Mouse (Mus musculus): ENCODE measurements around the gene Gtpbp2. TPM values are rescaled to one million over a fixed set of nuclear protein-coding genes. Genes with fewer than 3 reads are reported as not detected.

Gtpbp2 gene
- polyA plus RNA-seq (2017; shearing (Covaris generic)) = 10 to 100 TPM; 77.7 to 89.2 TPM

GRCm38 (mm10) chr17:46160686-46161085, at the start of gene Gtpbp2:
Gene Gtpbp2, plus strand, starts transcription at chr17:46161032.

DNA sequence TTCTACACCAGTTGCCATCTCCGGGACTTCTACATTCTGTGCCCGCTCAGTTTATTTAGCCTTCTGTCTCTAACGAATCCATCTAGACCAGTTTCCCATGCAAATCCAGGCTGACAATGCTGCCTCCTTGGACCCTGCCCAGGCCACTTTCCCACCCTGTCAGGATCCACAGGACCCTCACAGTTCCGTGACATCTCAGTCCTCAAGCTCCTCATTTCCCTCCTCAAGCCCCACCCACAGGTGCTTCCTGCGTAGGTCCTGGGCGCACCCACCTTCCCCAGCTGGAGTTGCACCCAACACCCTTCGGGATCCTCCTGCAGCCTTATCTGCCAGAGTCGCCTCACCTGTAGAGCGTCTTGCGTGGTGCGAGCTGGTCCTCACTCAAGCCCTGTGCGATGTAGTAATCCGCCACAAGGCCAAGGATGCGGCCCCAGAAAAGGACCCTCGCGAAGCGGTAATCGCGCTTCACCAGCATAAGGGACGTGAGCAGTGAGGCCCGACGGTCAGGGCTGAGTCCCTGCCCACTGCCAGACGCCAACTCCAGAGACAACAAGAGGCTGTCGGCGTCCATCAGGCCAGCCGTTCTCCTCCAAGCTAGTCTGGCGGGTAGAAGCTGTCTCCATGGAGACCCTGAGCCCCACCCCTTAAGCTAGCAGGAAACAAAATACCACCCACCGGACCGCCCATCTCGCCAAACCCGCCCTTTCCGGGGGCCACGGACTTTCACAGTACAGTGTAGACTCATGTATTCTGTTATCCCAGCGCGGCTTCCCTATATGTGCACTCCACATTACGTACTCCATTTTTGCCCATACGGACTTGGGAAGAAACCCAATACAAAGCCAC, 17.0 kb upstream of the Gtpbp2 start, which contains the start of gene Rsph9:
Gene Rsph9 (minus strand): TSS at position 639 of the 846 bp plus-strand sequence.

DNA sequence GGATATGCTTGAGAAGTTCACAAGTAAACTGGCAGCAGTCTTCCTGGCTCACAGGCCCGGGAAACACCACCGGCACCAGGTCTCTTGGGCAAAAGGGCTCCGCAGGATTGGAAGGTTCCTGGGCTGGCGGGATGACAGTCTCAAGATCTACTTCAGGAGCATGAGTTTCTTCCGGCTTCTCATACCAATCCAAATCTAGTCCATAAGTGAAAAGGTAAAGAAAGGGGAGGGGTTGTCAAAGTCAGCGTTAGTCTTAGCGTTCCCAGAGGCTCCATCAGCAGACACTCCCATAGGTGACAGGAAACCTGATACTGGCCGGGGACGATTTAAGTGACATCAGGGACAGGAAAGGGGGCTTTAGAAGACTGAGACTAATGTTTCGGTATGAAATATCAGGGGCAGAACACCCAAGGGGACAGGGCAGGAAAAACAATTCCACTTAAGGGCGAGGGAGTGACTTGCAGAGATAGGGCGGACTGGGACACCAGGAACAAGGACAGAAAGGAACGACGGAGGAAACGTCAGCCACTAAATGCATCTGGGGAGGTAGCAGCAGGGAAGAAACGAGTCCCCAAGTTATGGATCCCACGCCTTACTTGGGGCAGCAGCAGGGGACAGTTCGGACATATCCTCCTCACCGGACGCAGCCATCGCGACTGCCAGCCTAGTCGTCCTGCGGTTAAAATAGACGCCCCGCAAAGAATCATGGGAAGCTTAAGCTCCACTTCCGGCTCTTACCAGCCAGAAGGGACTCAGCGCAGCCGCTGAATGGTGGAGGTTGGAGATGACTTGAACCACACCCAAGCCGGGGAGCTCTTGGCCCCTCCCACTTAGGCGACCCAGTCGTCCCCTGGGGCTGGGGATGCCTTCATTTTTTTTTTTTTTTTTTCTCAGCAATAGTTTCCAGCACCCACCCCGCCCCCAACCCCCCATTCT, 7.7 kb upstream of the Gtpbp2 start, which contains the start of gene Mad2l1bp:
Gene Mad2l1bp (minus strand): TSS at position 707 of the 936 bp plus-strand sequence.

DNA sequence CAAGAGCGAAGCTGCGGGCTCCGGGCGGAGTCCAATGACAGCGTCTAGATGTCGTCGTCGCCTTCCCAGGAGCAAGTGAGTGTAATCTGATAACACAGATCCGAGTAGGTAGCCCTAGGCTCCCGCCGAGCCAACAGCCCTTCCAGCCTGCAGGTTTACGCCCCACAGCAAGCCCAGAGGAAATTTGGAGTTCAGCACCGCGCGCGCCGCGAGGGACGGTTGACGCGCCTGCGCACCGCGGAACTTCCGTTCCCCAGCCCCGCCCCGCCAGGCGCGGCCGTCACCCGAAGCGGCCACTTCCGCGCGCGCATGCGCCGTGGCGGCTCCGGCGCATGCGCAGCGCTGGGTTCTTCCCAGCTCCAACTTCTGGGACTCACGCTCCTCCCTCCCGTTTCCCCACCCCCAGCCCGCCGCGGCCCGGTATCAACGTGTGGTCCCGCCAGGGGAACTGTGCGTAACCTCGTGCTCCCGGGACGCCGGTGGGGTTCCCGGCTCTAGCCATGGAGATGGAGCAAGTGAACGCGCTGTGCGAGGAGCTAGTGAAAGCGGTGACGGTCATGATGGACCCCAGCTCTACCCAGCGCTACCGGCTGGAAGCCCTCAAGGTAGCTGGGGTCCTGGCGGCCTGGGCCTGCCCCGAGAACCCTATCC, 41.7 kb downstream of the Gtpbp2 start, which contains the start of the genes Polh and Xpo5:
Gene Polh (minus strand): TSS at position 225 of the 651 bp plus-strand sequence.
Gene Xpo5 (plus strand): TSS at position 362 of the 651 bp plus-strand sequence.

Other genes starting within 250 kb of the Gtpbp2 start
- 1 to 10 TPM in 1 of 2 experiments, under 1 TPM in 1; 0.82 to 1.2 TPM for gene Vegfa, start 128.7 kb upstream of the Gtpbp2 start, polyA plus RNA-seq (2017; shearing (Covaris generic))
- 10 to 100 TPM; 83.5 to 86.5 TPM for gene Mrps18a, start 50.0 kb upstream of the Gtpbp2 start, polyA plus RNA-seq (2017; shearing (Covaris generic))
- 1 to 10 TPM in 1 of 2 experiments, under 1 TPM in 1; 0.71 to 2.6 TPM for gene Rsph9, start 16.8 kb upstream of the Gtpbp2 start, polyA plus RNA-seq (2017; shearing (Covaris generic))
- 10 to 100 TPM; 45.6 to 51.9 TPM for gene Mad2l1bp, start 7.5 kb upstream of the Gtpbp2 start, polyA plus RNA-seq (2017; shearing (Covaris generic))
- 1 to 10 TPM; 5.8 to 8.4 TPM for gene Polh, start 41.6 kb downstream of the Gtpbp2 start, polyA plus RNA-seq (2017; shearing (Covaris generic))
- gene Xpo5, start 41.8 kb downstream of the Gtpbp2 start, polyA plus RNA-seq (2017; shearing (Covaris generic)) = 10 to 100 TPM; 31.6 to 39.5 TPM
- 10 to 100 TPM; 53.2 to 61.9 TPM for gene Polr1c, start 87.0 kb downstream of the Gtpbp2 start, polyA plus RNA-seq (2017; shearing (Covaris generic))
- gene Yipf3, start 87.0 kb downstream of the Gtpbp2 start, polyA plus RNA-seq (2017; shearing (Covaris generic)) = 100 to 1,000 TPM; 176 to 184 TPM
- under 1 TPM; 0.31 to 0.43 TPM for gene Lrrc73, start 92.5 kb downstream of the Gtpbp2 start, polyA plus RNA-seq (2017; shearing (Covaris generic))
- 10 to 100 TPM; 25.5 to 28.7 TPM for gene Tjap1, start 122.0 kb downstream of the Gtpbp2 start, polyA plus RNA-seq (2017; shearing (Covaris generic))
- gene Dlk2, start 136.4 kb downstream of the Gtpbp2 start, polyA plus RNA-seq (2017; shearing (Covaris generic)) = not detected
- 1 to 10 TPM; 6.8 to 7.1 TPM for gene Abcc10, start 167.3 kb downstream of the Gtpbp2 start, polyA plus RNA-seq (2017; shearing (Covaris generic))
- gene Zfp318, start 222.7 kb downstream of the Gtpbp2 start, polyA plus RNA-seq (2017; shearing (Covaris generic)) = 1 to 10 TPM; 5.6 to 8.7 TPM